Mouse (Mus musculus) forebrain, embryonic 11.5 days (tissue): ENCODE results near the gene Nop14. TPM values are rescaled to one million over a fixed set of nuclear protein-coding genes. Genes with fewer than 3 reads are reported as not detected.

Experiments used
- ATAC-seq: fragments of 200-750 bp; cut with Nextera tagmentation; replicated peaks from 2 replicates; pipeline ENCODE4 v1.8.0; 2017; ENCODE audit warnings: moderate TSS enrichment; ENCODE audit not compliant: low FRiP score
- DNase-seq: peaks from one replicate; pipeline ENCODE4 v3.0.0-alpha.2; 2017; ENCODE audit warnings: low spot score
- H3K27ac ChIP-seq: fragments of 300-500 bp; sonication (generic); 2 replicates; pipeline ENCODE4 v1.5.1; 2014; ENCODE audit warnings: low read depth, low read length
- H3K27me3 ChIP-seq: fragments of 300-500 bp; sonication (generic); 2 replicates; pipeline ENCODE4 v1.6.1; 2014; ENCODE audit warnings: mild to moderate bottlenecking, low read length, mixed read lengths; ENCODE audit not compliant: control insufficient read depth, insufficient read depth
- H3K36me3 ChIP-seq: fragments of 300-500 bp; sonication (generic); 2 replicates; pipeline ENCODE4 v1.6.1; 2014; ENCODE audit warnings: mild to moderate bottlenecking, low read length, moderate library complexity, mixed read lengths; ENCODE audit not compliant: control insufficient read depth, insufficient read depth
- H3K4me1 ChIP-seq: fragments of 300-500 bp; sonication (generic); replicated peaks from 2 replicates; pipeline ENCODE4 v1.6.1; 2014; ENCODE audit warnings: low read length, mixed read lengths; ENCODE audit not compliant: control insufficient read depth, insufficient read depth
- H3K4me2 ChIP-seq: fragments of 300-500 bp; sonication (generic); 2 replicates; pipeline ENCODE4 v1.6.1; 2014; ENCODE audit warnings: low read depth, mild to moderate bottlenecking, low read length, moderate library complexity, mixed read lengths; ENCODE audit not compliant: severe bottlenecking
- H3K4me3 ChIP-seq: fragments of 300-500 bp; sonication (generic); 2 replicates; pipeline ENCODE4 v1.5.1; 2014; ENCODE audit warnings: low read depth, low read length
- H3K9ac ChIP-seq: fragments of 300-500 bp; sonication (generic); 2 replicates; pipeline ENCODE4 v1.6.1; 2014; ENCODE audit warnings: low read length
- H3K9me3 ChIP-seq: fragments of 300-500 bp; sonication (generic); 2 replicates; pipeline ENCODE4 v1.6.1; 2016; ENCODE audit warnings: low read length, mixed read lengths; ENCODE audit not compliant: control insufficient read depth
- WGBS: fragments of 180-500 bp; shearing (Covaris S2); extraction: QIAGEN DNeasy Blood & Tissue Kit; methylation state at CpG from one replicate; pipeline ENCODE4 v1.1.7; 2014; 5-methylcytosine and 5-hydroxymethylcytosine counted together
- polyA plus RNA-seq: library from polyadenylated mRNA; unstranded; fragments of >200 nt; fragmentation: Nextera tagmentation; extraction: Ambion mirVana; gene quantifications from 2 replicates; pipeline ENCODE4 v1.2.1, GENCODE M21; 2014

Nop14 gene
- 33.1 and 33.6 TPM in 2 replicates for polyA plus RNA-seq

- Histone ChIP-seq H3K4me3 (peak within 1 kb of the TSS; percentile 74), H3K36me3 (peaks cover 5% of the 10 kb centered on the region; the same call in 1 of the 2 replicates), H3K27me3 (no peaks in the 10 kb centered on the region), H3K4me2 (peak within 1 kb of the TSS; percentile 61), H3K27ac (peak within 1 kb of the TSS; percentile 53), H3K9me3 (no peaks in the 10 kb centered on the region), H3K4me1 (no peaks in the 10 kb centered on the region; the same call in 1 of the 2 replicates), H3K9ac (peak within 1 kb of the TSS; percentile 71)
- under 1% methylated on average over 60 of the region's 60 CpGs for WGBS
- peak; percentile 99 for DNase-seq
- ATAC-seq: peak; percentile 100
Measured at GRCm38 (mm10) chr5:34659686-34660590, at the start of gene Nop14, which contains the start of gene Grk4. Gene Nop14, minus strand, starts transcription at chr5:34660148. Gene Grk4, plus strand, starts transcription at chr5:34660379.

GRCm38 (mm10) chr5:34708436-34708835, 48.5 kb upstream of the Nop14 start:
- ATAC-seq (no peak), DNase-seq (no peak)
- no peak overlapping the region for H3K4me3 ChIP-seq
- H3K4me2 ChIP-seq: no peak overlapping the region
- H3K27me3 ChIP-seq: no peaks in the 10 kb centered on the region
- no peaks in the 10 kb centered on the region for H3K36me3 ChIP-seq
- no peak overlapping the region for H3K9ac ChIP-seq
- H3K9me3 ChIP-seq: no peaks in the 10 kb centered on the region
- H3K4me1 ChIP-seq: no peaks in the 10 kb centered on the region
- WGBS: 77% methylated on average over 1 of the region's 1 CpGs
- no peak overlapping the region for H3K27ac ChIP-seq

GRCm38 (mm10) chr5:34695521-34695920, 35.6 kb upstream of the Nop14 start:
- WGBS: 79% methylated on average over 5 of the region's 5 CpGs

GRCm38 (mm10) chr5:34692782-34693181, 32.8 kb upstream of the Nop14 start:
- 65% methylated on average over 2 of the region's 2 CpGs for WGBS
- no peak for ATAC-seq
- H3K9ac ChIP-seq: no peak overlapping the region

More at GRCm38 (mm10) chr5:34695521-34695920, 35.6 kb upstream of the Nop14 start:
- no peak for DNase-seq
- H3K4me2 ChIP-seq: no peak overlapping the region
- H3K9me3 ChIP-seq: no peaks in the 10 kb centered on the region
- ATAC-seq: no peak
- no peak overlapping the region for H3K9ac ChIP-seq
- no peaks in the 10 kb centered on the region for H3K36me3 ChIP-seq
- H3K4me3 ChIP-seq: no peak overlapping the region
- H3K27me3 ChIP-seq: no peaks in the 10 kb centered on the region
- H3K27ac ChIP-seq: no peak overlapping the region
- no peaks in the 10 kb centered on the region for H3K4me1 ChIP-seq

GRCm38 (mm10) chr5:34689868-34690267, 29.9 kb upstream of the Nop14 start:
- ATAC-seq: no peak
- H3K27ac ChIP-seq: no peak overlapping the region
- H3K9me3 ChIP-seq: no peaks in the 10 kb centered on the region
- H3K27me3 ChIP-seq: no peaks in the 10 kb centered on the region
- H3K36me3 ChIP-seq: no peaks in the 10 kb centered on the region
- H3K9ac ChIP-seq: no peak overlapping the region
- no peak for DNase-seq
- no peak overlapping the region for H3K4me3 ChIP-seq
- H3K4me1 ChIP-seq: no peaks in the 10 kb centered on the region
- H3K4me2 ChIP-seq: no peak overlapping the region
- WGBS: 94% methylated on average over 1 of the region's 1 CpGs

More at GRCm38 (mm10) chr5:34692782-34693181, 32.8 kb upstream of the Nop14 start:
- Histone ChIP-seq H3K9me3 (no peaks in the 10 kb centered on the region), H3K4me3 (no peak overlapping the region), H3K27me3 (no peaks in the 10 kb centered on the region), H3K27ac (no peak overlapping the region), H3K36me3 (no peaks in the 10 kb centered on the region), H3K4me2 (no peak overlapping the region), H3K4me1 (no peaks in the 10 kb centered on the region)
- DNase-seq: no peak

GRCm38 (mm10) chr5:34670280-34670679, 10.3 kb upstream of the Nop14 start:
- no peak for ATAC-seq
- Histone ChIP-seq H3K9ac (no peak overlapping the region), H3K36me3 (no peaks in the 10 kb centered on the region), H3K4me3 (no peak overlapping the region), H3K27me3 (no peaks in the 10 kb centered on the region), H3K4me1 (no peaks in the 10 kb centered on the region), H3K4me2 (no peak overlapping the region), H3K9me3 (no peaks in the 10 kb centered on the region), H3K27ac (no peak overlapping the region)
- WGBS: 72% methylated on average over 4 of the region's 4 CpGs
- DNase-seq: no peak

- Histone ChIP-seq H3K4me1 (no peaks in the 10 kb centered on the region), H3K9ac (no peak overlapping the region), H3K27me3 (no peaks in the 10 kb centered on the region), H3K36me3 (no peaks in the 10 kb centered on the region), H3K4me3 (no peak overlapping the region), H3K4me2 (no peak overlapping the region), H3K9me3 (no peaks in the 10 kb centered on the region), H3K27ac (no peak overlapping the region)
- ATAC-seq: no peak
- WGBS: 83% methylated on average over 2 of the region's 2 CpGs
- no peak for DNase-seq
Measured at GRCm38 (mm10) chr5:34669493-34669892, 9.5 kb upstream of the Nop14 start.

- no peaks in the 10 kb centered on the region for H3K36me3 ChIP-seq
- WGBS: 96% methylated on average over 2 of the region's 2 CpGs
- no peak for DNase-seq
- H3K4me2 ChIP-seq: no peak overlapping the region
- H3K4me3 ChIP-seq: no peak overlapping the region
- H3K9me3 ChIP-seq: no peaks in the 10 kb centered on the region
- no peaks in the 10 kb centered on the region; the same call in 1 of the 2 replicates for H3K4me1 ChIP-seq
- no peaks in the 10 kb centered on the region for H3K27me3 ChIP-seq
- no peak for ATAC-seq
- no peak overlapping the region for H3K27ac ChIP-seq
- no peak overlapping the region for H3K9ac ChIP-seq
Measured at GRCm38 (mm10) chr5:34663231-34663630, 3.3 kb upstream of the Nop14 start.
